Mouse (Mus musculus): ENCODE measurements around the gene Fam49a. TPM values are rescaled to one million over a fixed set of nuclear protein-coding genes. Genes with fewer than 3 reads are reported as not detected.

The Fam49a gene
- polyA plus RNA-seq, 1 experiment from 2014 or later: 8.8 TPM

GRCm38 (mm10) chr12:12367423-12367822 is 105.5 kb downstream of the Fam49a start:
- Histone ChIP-seq H3K9ac (replicated peaks; ENCODE audit: low read length) (no peak overlapping the region), H3K4me1 (ENCODE audit: insufficient read depth, low read length) (no peaks in the 10 kb centered on the region), H3K27me3 (ENCODE audit: insufficient read depth, low read length) (no peaks in the 10 kb centered on the region), H3K4me2 (replicated peaks; ENCODE audit: low read depth, low read length) (no peak overlapping the region), H3K9me3 (ENCODE audit: low read length) (no peaks in the 10 kb centered on the region), H3K4me3 (ENCODE audit: low read length) (no peak overlapping the region), H3K36me3 (ENCODE audit: insufficient read depth, low read length) (no peaks in the 10 kb centered on the region), H3K27ac (ENCODE audit: low read length) (no peak overlapping the region)
- no peak for ATAC-seq (ENCODE audit: low FRiP score, low TSS enrichment)
- WGBS: 88% methylated on average over 5 of the region's 5 CpGs

GRCm38 (mm10) chr12:12373111-12373862 is 111.3 kb downstream of the Fam49a start:
- Histone ChIP-seq H3K4me2 (replicated peaks; ENCODE audit: low read depth, low read length) (no peak overlapping the region), H3K27me3 (ENCODE audit: insufficient read depth, low read length) (no peaks in the 10 kb centered on the region), H3K27ac (ENCODE audit: low read length) (no peak overlapping the region), H3K4me3 (ENCODE audit: low read length) (no peak overlapping the region), H3K4me1 (ENCODE audit: insufficient read depth, low read length) (no peaks in the 10 kb centered on the region), H3K9me3 (ENCODE audit: low read length) (no peaks in the 10 kb centered on the region), H3K36me3 (ENCODE audit: insufficient read depth, low read length) (no peaks in the 10 kb centered on the region), H3K9ac (replicated peaks; ENCODE audit: low read length) (no peak overlapping the region)
- ATAC-seq (ENCODE audit: low FRiP score, low TSS enrichment): no peak
- 79% methylated on average over 11 of the region's 11 CpGs for WGBS

- ATAC-seq (ENCODE audit: low FRiP score, low TSS enrichment): no peak
- Histone ChIP-seq H3K9ac (replicated peaks; ENCODE audit: low read length) (no peak overlapping the region), H3K9me3 (ENCODE audit: low read length) (no peaks in the 10 kb centered on the region), H3K27ac (ENCODE audit: low read length) (no peak overlapping the region), H3K27me3 (ENCODE audit: insufficient read depth, low read length) (no peaks in the 10 kb centered on the region), H3K4me1 (ENCODE audit: insufficient read depth, low read length) (no peaks in the 10 kb centered on the region), H3K4me2 (replicated peaks; ENCODE audit: low read depth, low read length) (no peak overlapping the region), H3K36me3 (ENCODE audit: insufficient read depth, low read length) (no peaks in the 10 kb centered on the region), H3K4me3 (ENCODE audit: low read length) (no peak overlapping the region)
- WGBS: 58% methylated on average over 2 of the region's 2 CpGs
These were observed 117.1 kb downstream of the Fam49a start for GRCm38 (mm10) chr12:12379056-12379455.

- Histone ChIP-seq H3K9ac (replicated peaks; ENCODE audit: low read length) (no peak overlapping the region), H3K9me3 (ENCODE audit: low read length) (no peaks in the 10 kb centered on the region), H3K36me3 (ENCODE audit: insufficient read depth, low read length) (no peaks in the 10 kb centered on the region), H3K27me3 (ENCODE audit: insufficient read depth, low read length) (no peaks in the 10 kb centered on the region), H3K27ac (ENCODE audit: low read length) (no peak overlapping the region), H3K4me3 (ENCODE audit: low read length) (no peak overlapping the region), H3K4me2 (replicated peaks; ENCODE audit: low read depth, low read length) (no peak overlapping the region), H3K4me1 (ENCODE audit: insufficient read depth, low read length) (no peaks in the 10 kb centered on the region)
- WGBS: 88% methylated on average over 1 of the region's 1 CpGs
- ATAC-seq (ENCODE audit: low FRiP score, low TSS enrichment): no peak
These were observed 127.3 kb downstream of the Fam49a start for GRCm38 (mm10) chr12:12389271-12389670.

GRCm38 (mm10) chr12:12396224-12396623 is 134.3 kb downstream of the Fam49a start:
- Histone ChIP-seq H3K9ac (replicated peaks; ENCODE audit: low read length) (no peak overlapping the region), H3K4me3 (ENCODE audit: low read length) (no peak overlapping the region)

GRCm38 (mm10) chr12:12401051-12401465 is 139.1 kb downstream of the Fam49a start:
- no peaks in the 10 kb centered on the region for H3K27me3 ChIP-seq (ENCODE audit: insufficient read depth, low read length)
- peak overlapping the region; percentile 47 for H3K4me2 ChIP-seq (replicated peaks; ENCODE audit: low read depth, low read length)
- H3K4me1 ChIP-seq (ENCODE audit: insufficient read depth, low read length): peaks cover 8% of the 10 kb centered on the region; the same call in 1 of the 2 replicates
- no peak overlapping the region for H3K27ac ChIP-seq (ENCODE audit: low read length)
- ATAC-seq (ENCODE audit: low FRiP score, low TSS enrichment): peak; percentile 69; the same call in 1 of the 2 replicates
- H3K4me3 ChIP-seq (ENCODE audit: low read length): peak overlapping the region; percentile 5
- H3K36me3 ChIP-seq (ENCODE audit: insufficient read depth, low read length): no peaks in the 10 kb centered on the region
- no peaks in the 10 kb centered on the region for H3K9me3 ChIP-seq (ENCODE audit: low read length)
- H3K9ac ChIP-seq (replicated peaks; ENCODE audit: low read length): no peak overlapping the region
- 37% methylated on average over 9 of the region's 9 CpGs for WGBS

More at GRCm38 (mm10) chr12:12396224-12396623, 134.3 kb downstream of the Fam49a start:
- 20% methylated on average over 6 of the region's 6 CpGs for WGBS
- Histone ChIP-seq H3K27me3 (ENCODE audit: insufficient read depth, low read length) (no peaks in the 10 kb centered on the region), H3K9me3 (ENCODE audit: low read length) (no peaks in the 10 kb centered on the region), H3K4me2 (replicated peaks; ENCODE audit: low read depth, low read length) (no peak overlapping the region), H3K27ac (ENCODE audit: low read length) (no peak overlapping the region), H3K36me3 (ENCODE audit: insufficient read depth, low read length) (no peaks in the 10 kb centered on the region), H3K4me1 (ENCODE audit: insufficient read depth, low read length) (no peaks in the 10 kb centered on the region)
- no peak for ATAC-seq (ENCODE audit: low FRiP score, low TSS enrichment)

- H3K9ac ChIP-seq (replicated peaks; ENCODE audit: low read length): no peak overlapping the region
- 0 out of 2 replicates have a peak, but pooled peaks have one; percentile 27 for ATAC-seq (ENCODE audit: low FRiP score, low TSS enrichment)
- WGBS: 35% methylated on average over 15 of the region's 15 CpGs
- H3K9me3 ChIP-seq (ENCODE audit: low read length): no peaks in the 10 kb centered on the region
- H3K27ac ChIP-seq (ENCODE audit: low read length): no peak overlapping the region
- peak overlapping the region; percentile 47 for H3K4me2 ChIP-seq (replicated peaks; ENCODE audit: low read depth, low read length)
- peak overlapping the region; percentile 5 for H3K4me3 ChIP-seq (ENCODE audit: low read length)
- H3K27me3 ChIP-seq (ENCODE audit: insufficient read depth, low read length): no peaks in the 10 kb centered on the region
- peaks cover 8% of the 10 kb centered on the region; the same call in 1 of the 2 replicates for H3K4me1 ChIP-seq (ENCODE audit: insufficient read depth, low read length)
- no peaks in the 10 kb centered on the region for H3K36me3 ChIP-seq (ENCODE audit: insufficient read depth, low read length)
These were observed 139.6 kb downstream of the Fam49a start for GRCm38 (mm10) chr12:12401504-12401903.

GRCm38 (mm10) chr12:12405491-12406110 is 143.7 kb downstream of the Fam49a start:
- H3K9me3 ChIP-seq (ENCODE audit: low read length): no peaks in the 10 kb centered on the region
- H3K4me2 ChIP-seq (replicated peaks; ENCODE audit: low read depth, low read length): no peak overlapping the region
- no peak overlapping the region for H3K9ac ChIP-seq (replicated peaks; ENCODE audit: low read length)
- no peaks in the 10 kb centered on the region for H3K36me3 ChIP-seq (ENCODE audit: insufficient read depth, low read length)
- no peak overlapping the region for H3K4me3 ChIP-seq (ENCODE audit: low read length)
- 48% methylated on average over 10 of the region's 10 CpGs for whole genome bisulfite sequencing
- H3K27ac ChIP-seq (ENCODE audit: low read length): no peak overlapping the region
- ATAC-seq (ENCODE audit: low FRiP score, low TSS enrichment): no peak
- peaks cover 8% of the 10 kb centered on the region; the same call in 1 of the 2 replicates for H3K4me1 ChIP-seq (ENCODE audit: insufficient read depth, low read length)
- H3K27me3 ChIP-seq (ENCODE audit: insufficient read depth, low read length): no peaks in the 10 kb centered on the region

- H3K4me3 ChIP-seq (ENCODE audit: low read length): no peak overlapping the region
- H3K9me3 ChIP-seq (ENCODE audit: low read length): no peaks in the 10 kb centered on the region
- peaks cover 6% of the 10 kb centered on the region; the same call in 1 of the 2 replicates for H3K4me1 ChIP-seq (ENCODE audit: insufficient read depth, low read length)
- no peak for ATAC-seq (ENCODE audit: low FRiP score, low TSS enrichment)
- H3K4me2 ChIP-seq (replicated peaks; ENCODE audit: low read depth, low read length): no peak overlapping the region
- no peaks in the 10 kb centered on the region for H3K27me3 ChIP-seq (ENCODE audit: insufficient read depth, low read length)
- H3K9ac ChIP-seq (replicated peaks; ENCODE audit: low read length): no peak overlapping the region
- WGBS: 75% methylated on average over 5 of the region's 5 CpGs
- no peaks in the 10 kb centered on the region for H3K36me3 ChIP-seq (ENCODE audit: insufficient read depth, low read length)
- H3K27ac ChIP-seq (ENCODE audit: low read length): no peak overlapping the region
These were observed 147.1 kb downstream of the Fam49a start for GRCm38 (mm10) chr12:12409044-12409443.

- no peaks in the 10 kb centered on the region for H3K36me3 ChIP-seq (ENCODE audit: insufficient read depth, low read length)
- no peak overlapping the region for H3K27ac ChIP-seq (ENCODE audit: low read length)
- no peak overlapping the region for H3K9ac ChIP-seq (replicated peaks; ENCODE audit: low read length)
- no peaks in the 10 kb centered on the region for H3K27me3 ChIP-seq (ENCODE audit: insufficient read depth, low read length)
- H3K4me3 ChIP-seq (ENCODE audit: low read length): no peak overlapping the region
- no peaks in the 10 kb centered on the region for H3K4me1 ChIP-seq (ENCODE audit: insufficient read depth, low read length)
- ATAC-seq (ENCODE audit: low FRiP score, low TSS enrichment): no peak
- H3K4me2 ChIP-seq (replicated peaks; ENCODE audit: low read depth, low read length): no peak overlapping the region
- H3K9me3 ChIP-seq (ENCODE audit: low read length): no peaks in the 10 kb centered on the region
- WGBS: 31% methylated on average over 5 of the region's 5 CpGs
These were observed 150.7 kb downstream of the Fam49a start for GRCm38 (mm10) chr12:12412674-12413073.
